19 mouse cellular contexts compared by ENCODE assay signal in the genomic region with DNA sequence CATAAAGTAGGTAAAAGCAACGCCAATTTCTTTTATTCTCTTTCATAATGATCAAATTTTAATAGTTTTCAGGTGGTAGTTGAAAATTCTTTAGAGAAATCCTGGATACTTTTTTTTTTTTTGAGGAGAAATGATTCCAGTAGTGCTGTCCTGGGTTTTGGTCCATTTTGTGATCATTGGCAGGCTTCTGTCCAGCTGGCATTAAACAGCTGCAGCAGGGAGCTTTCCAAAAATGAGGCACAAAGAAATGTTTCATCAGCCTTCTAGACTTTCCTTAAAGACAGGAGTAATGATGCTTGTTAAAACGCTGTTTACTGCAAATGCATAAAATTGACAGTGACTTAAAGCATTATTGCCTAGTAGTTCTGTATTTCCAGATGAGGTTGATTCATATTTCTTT. TPM values are rescaled to one million over a fixed set of nuclear protein-coding genes. Genes with fewer than 3 reads are reported as not detected.
A peak's percentile ranks its signal among the peaks of the same experiment; 100 is the strongest.
DNase-seq lines count a peak whose midpoint lies in the region; ATAC-seq and TF ChIP-seq lines count a peak whose summit lies in the region.
"Had no signal": no experiment of that assay in that cellular context is flagged by ENCODE, and none has a peak within 500 bp of the region (broad histone marks: within the 10 kb centered on the region; RNA-seq: fewer than 3 reads in every experiment).

No protein-coding gene starts in this region.

- no peak overlapping the region for H3K9ac ChIP-seq in heart, embryonic 12.5 days
- H3K9ac ChIP-seq in midbrain, embryonic 11.5 days (ENCODE audit: low read length), result no peak overlapping the region
- no peak overlapping the region for H3K9ac ChIP-seq in midbrain, postnatal 0 days (replicated peaks; ENCODE audit: low read length, poor library complexity, severe bottlenecking)
- H3K9ac ChIP-seq: forebrain, embryonic 15.5 days; heart, embryonic 13.5 days; neural tube, embryonic 12.5 days had no signal

- 86% methylated on average over 2 of the region's 2 CpGs for WGBS in heart, embryonic 12.5 days
- WGBS in midbrain, embryonic 11.5 days, result 87% methylated on average over 2 of the region's 2 CpGs
- WGBS in midbrain, postnatal 0 days, result 87% methylated on average over 2 of the region's 2 CpGs

- ATAC-seq in heart, embryonic 12.5 days (ENCODE audit: insufficient number of reproducible peaks, low FRiP score), result no peak
- ATAC-seq in midbrain, embryonic 11.5 days (ENCODE audit: low FRiP score), result no peak
- no peak for ATAC-seq in midbrain, postnatal 0 days (ENCODE audit: low FRiP score)
- ATAC-seq: forebrain, embryonic 15.5 days had no signal

- no peak for TF ChIP-seq CTCF in midbrain, postnatal 0 days (IDR thresholded peaks at IDR 0.05)

- H3K36me3 ChIP-seq in heart, embryonic 12.5 days, result peaks cover 29% of the 10 kb centered on the region
- H3K36me3 ChIP-seq in midbrain, embryonic 11.5 days (ENCODE audit: control insufficient read depth, insufficient read depth, low read length), result 0 out of 2 replicates have a peak, but pooled peaks cover 2% of the 10 kb centered on the region
- H3K36me3 ChIP-seq in midbrain, postnatal 0 days (ENCODE audit: insufficient read depth, low read length), result 0 out of 2 replicates have a peak, but pooled peaks cover 2% of the 10 kb centered on the region

- H3K27ac ChIP-seq in heart, embryonic 12.5 days (ENCODE audit: poor library complexity, severe bottlenecking), result no peak overlapping the region
- no peak overlapping the region for H3K27ac ChIP-seq in midbrain, embryonic 11.5 days (ENCODE audit: low read depth, low read length)
- H3K27ac ChIP-seq in midbrain, postnatal 0 days (ENCODE audit: low read depth, low read length), result no peak overlapping the region
- H3K27ac ChIP-seq: forebrain, embryonic 15.5 days; heart, embryonic 13.5 days; macrophage; midbrain, embryonic 10.5 days; neural tube, embryonic 12.5 days had no signal

- H3K4me2 ChIP-seq in heart, embryonic 12.5 days, result no peak overlapping the region
- no peak overlapping the region for H3K4me2 ChIP-seq in midbrain, embryonic 11.5 days
- H3K4me2 ChIP-seq in midbrain, postnatal 0 days (ENCODE audit: low read depth, low read length, poor library complexity, severe bottlenecking), result no peak overlapping the region
- H3K4me2 ChIP-seq: forebrain, embryonic 15.5 days; heart, embryonic 13.5 days; neural tube, embryonic 12.5 days had no signal

- H3K4me1 ChIP-seq in heart, embryonic 12.5 days (replicated peaks), result no peaks in the 10 kb centered on the region
- H3K4me1 ChIP-seq in midbrain, embryonic 11.5 days (ENCODE audit: control insufficient read depth, insufficient read depth, low read length), result no peaks in the 10 kb centered on the region
- no peaks in the 10 kb centered on the region for H3K4me1 ChIP-seq in midbrain, postnatal 0 days (ENCODE audit: insufficient read depth, low read length)
- H3K4me1 ChIP-seq: forebrain, embryonic 15.5 days; heart, embryonic 13.5 days; neural tube, embryonic 12.5 days had no signal

- no peak overlapping the region for H3K4me3 ChIP-seq in heart, embryonic 12.5 days
- no peak overlapping the region for H3K4me3 ChIP-seq in midbrain, embryonic 11.5 days (ENCODE audit: low read depth, low read length)
- H3K4me3 ChIP-seq in midbrain, postnatal 0 days (ENCODE audit: low read depth, low read length), result no peak overlapping the region
- H3K4me3 ChIP-seq: forebrain, embryonic 15.5 days; heart, embryonic 13.5 days; midbrain, embryonic 10.5 days; neural tube, embryonic 12.5 days had no signal

- peak; percentile 30 for DNase-seq in adrenal gland, postnatal 10 days
- DNase-seq in adrenal gland, adult (ENCODE audit: inconsistent age in 2 of 2, low spot score in 1 of 2), result no peak
- DNase-seq in heart, adult 8-10 months (ENCODE audit: low spot score), result peak; percentile 36
- peak; percentile 75 for DNase-seq in midbrain, embryonic 11.5 days (ENCODE audit: low spot score, missing footprints)
- DNase-seq in midbrain, postnatal 0 days (ENCODE audit: low spot score), result no peak
- peak; percentile 24 for DNase-seq in heart, postnatal 4 days
- DNase-seq in frontal cortex, postnatal 14 days (ENCODE audit: low spot score in 2 of 2), result no peak
- DNase-seq: adrenal gland, postnatal 36 days; cerebellum, adult 18-20 months; kidney, adult 11 months; layer of hippocampus, postnatal 36 days; liver; right cerebral cortex, postnatal 14 days had no signal

- no peaks in the 10 kb centered on the region for H3K27me3 ChIP-seq in heart, embryonic 12.5 days (replicated peaks)
- no peaks in the 10 kb centered on the region for H3K27me3 ChIP-seq in midbrain, embryonic 11.5 days (ENCODE audit: control insufficient read depth, insufficient read depth, low read length)
- H3K27me3 ChIP-seq in midbrain, postnatal 0 days (ENCODE audit: insufficient read depth, low read length), result no peaks in the 10 kb centered on the region
- H3K27me3 ChIP-seq: forebrain, embryonic 15.5 days; heart, embryonic 13.5 days; neural tube, embryonic 12.5 days had no signal

- H3K9me3 ChIP-seq in heart, embryonic 12.5 days (replicated peaks), result peaks cover 8% of the 10 kb centered on the region
- H3K9me3 ChIP-seq in midbrain, embryonic 11.5 days (ENCODE audit: control insufficient read depth, low read length), result peaks cover 4% of the 10 kb centered on the region; the same call in 1 of the 2 replicates
- no peaks in the 10 kb centered on the region; the same call in 1 of the 2 replicates for H3K9me3 ChIP-seq in midbrain, postnatal 0 days (ENCODE audit: low read length)
- H3K9me3 ChIP-seq: forebrain, embryonic 15.5 days; neural tube, embryonic 12.5 days had no signal

RNA-seq across cellular contexts. Expression of gene Sdccag8, which starts 34.9 kb away (rescaled TPM):
- 10 to 100 TPM in 1 of 2 experiments, 1 to 10 TPM in 1; 6.6 to 10.7 TPM for total RNA-seq in adrenal gland, postnatal 10 days (2021)
- total RNA-seq in heart, adult 8-10 months (2022), result 1 to 10 TPM; 3.4 to 5.7 (median 4.1) TPM
- polyA plus RNA-seq in heart, embryonic 12.5 days (2016; fragmentation: Nextera tagmentation; extraction: Ambion mirVana), result 9.0 and 10.0 TPM in 2 replicates
- polyA plus RNA-seq in midbrain, embryonic 11.5 days (2014; fragmentation: Nextera tagmentation; extraction: Ambion mirVana), result 29.4 and 30.1 TPM in 2 replicates
- total RNA-seq in midbrain, postnatal 0 days (2014; rRNA removed), result 6.1 and 7.7 TPM in 2 replicates
- 26.8 and 27.0 TPM in 2 replicates for polyA plus RNA-seq in midbrain, postnatal 0 days (2015; fragmentation: Nextera tagmentation; extraction: Ambion mirVana)
- 1 to 10 TPM; 3.5 to 3.6 TPM for total RNA-seq in heart, postnatal 4 days (2021)

RNA-seq across cellular contexts. Expression of gene Cep170, which starts 35.5 kb away (rescaled TPM):
- 10 to 100 TPM; 29.8 to 38.0 TPM for total RNA-seq in adrenal gland, postnatal 10 days (2021)
- total RNA-seq in heart, adult 8-10 months (2022), result 10 to 100 TPM; 16.7 to 22.9 (median 20.5) TPM
- polyA plus RNA-seq in heart, embryonic 12.5 days (2016; fragmentation: Nextera tagmentation; extraction: Ambion mirVana), result 29.6 and 33.1 TPM in 2 replicates
- 69.2 and 80.3 TPM in 2 replicates for polyA plus RNA-seq in midbrain, embryonic 11.5 days (2014; fragmentation: Nextera tagmentation; extraction: Ambion mirVana)
- total RNA-seq in midbrain, postnatal 0 days (2014; rRNA removed), result 165 and 217 TPM in 2 replicates
- polyA plus RNA-seq in midbrain, postnatal 0 days (2015; fragmentation: Nextera tagmentation; extraction: Ambion mirVana), result 78.7 and 83.1 TPM in 2 replicates
- total RNA-seq in heart, postnatal 4 days (2021), result 10 to 100 TPM; 40.4 to 46.8 TPM

Comparison
In these comparisons a context has a peak if more than half of its experiments do, and no peak if none do; other contexts are left out.
1. DNase-seq: peak in adrenal gland, postnatal 10 days (single experiment), heart, adult 8-10 months (single experiment), midbrain, embryonic 11.5 days (single experiment) and heart, postnatal 4 days (single experiment); none in adrenal gland, adult (0 of 2), midbrain, postnatal 0 days (single experiment) and frontal cortex, postnatal 14 days (0 of 2).